Mouse (Mus musculus) ES-E14 (cell line): ENCODE measurements at regions not wholly inside any gene's neighbourhood (a gene's known extent, or its start where the extent isn't known, plus 50 kb on each side); places are given as distances from the start of the nearest gene placed in this dataset.

ENCODE experiments used
- DNase-seq: peaks from one replicate; pipeline ENCODE4 v3.0.0-alpha.2; 2013; ENCODE audit warnings: low read depth, low spot score
- H3K27ac ChIP-seq: 2 replicates; pipeline ENCODE4 v1.5.1; 2012; ENCODE audit warnings: low read depth, mild to moderate bottlenecking, low read length, moderate library complexity, mixed read lengths; ENCODE audit not compliant: poor library complexity, insufficient read depth, severe bottlenecking
- H3K36me3 ChIP-seq: 2 replicates; pipeline ENCODE4 v1.6.1; 2012; ENCODE audit warnings: mild to moderate bottlenecking, low read length, moderate library complexity, mixed read lengths; ENCODE audit not compliant: control insufficient read depth, poor library complexity, insufficient read depth, severe bottlenecking
- H3K4me1 ChIP-seq, 2 experiments: fragments of 150-350 bp in 1 of 2; sonication (generic) in 1 of 2; 2 replicates each; pipeline ENCODE4 v1.6.1; 2012; ENCODE audit warnings: low read length in 2 of 2, mild to moderate bottlenecking in 1 of 2, mixed read lengths in 1 of 2; ENCODE audit not compliant: control insufficient read depth in 2 of 2, insufficient read depth in 2 of 2, poor library complexity in 1 of 2
- H3K4me3 ChIP-seq, 2 experiments: fragments of 150-350 bp in 1 of 2; sonication (generic) in 1 of 2; 2 replicates each; pipeline ENCODE4 v1.5.1; 2012; ENCODE audit warnings: low read length in 2 of 2, low read depth in 1 of 2, mild to moderate bottlenecking in 1 of 2, mixed read lengths in 1 of 2; ENCODE audit not compliant: insufficient read depth in 1 of 2, poor library complexity in 1 of 2, severe bottlenecking in 1 of 2
- H3K9ac ChIP-seq: 2 replicates; pipeline ENCODE4 v1.6.1; 2012; ENCODE audit warnings: low read depth, mild to moderate bottlenecking, low read length, mixed read lengths; ENCODE audit not compliant: poor library complexity, insufficient read depth, severe bottlenecking
- H3K9me3 ChIP-seq: fragments of 150-350 bp; sonication (generic); 2 replicates; pipeline ENCODE4 v1.6.1; 2012; ENCODE audit warnings: low read depth, mild to moderate bottlenecking, low read length; ENCODE audit not compliant: control insufficient read depth, insufficient read depth
- CHD2 ChIP-seq: IDR thresholded peaks from 2 replicates; pipeline ENCODE4 v1.6.1; 2014; ENCODE audit warnings: mild to moderate bottlenecking, low read depth, low read length, inconsistent platforms
- HCFC1 ChIP-seq: IDR thresholded peaks from 2 replicates; pipeline ENCODE4 v1.6.1; 2012; ENCODE audit warnings: low read length, inconsistent platforms, borderline replicate concordance; ENCODE audit not compliant: insufficient read depth
- MAFK ChIP-seq: IDR thresholded peaks from 2 replicates; pipeline ENCODE4 v1.6.1; 2014; ENCODE audit warnings: mild to moderate bottlenecking, low read depth, low read length, inconsistent platforms; ENCODE audit not compliant: insufficient read depth
- ZC3H11A ChIP-seq: IDR thresholded peaks from 2 replicates; pipeline ENCODE4 v1.6.1; 2012; ENCODE audit warnings: low read depth, mild to moderate bottlenecking, inconsistent platforms, low read length, borderline replicate concordance
- ZNF384 ChIP-seq: IDR thresholded peaks from 2 replicates; pipeline ENCODE4 v1.6.1; 2012; ENCODE audit warnings: low read depth, low read length, inconsistent platforms
- in situ Hi-C, 2 experiments: fragments of 600-800 bp; cut with MboI; formaldehyde crosslinking; loops; one replicate each; pipeline ENCODE4 v1.15.1; 2025; ENCODE audit warnings: low sequenced_read_pairs in 2 of 2, inconsistent platforms in 1 of 2; ENCODE audit not compliant: unreplicated experiment in 2 of 2

- TF ChIP-seq HCFC1 = no peak
- TF ChIP-seq ZC3H11A = no peak
- no peak for TF ChIP-seq ZNF384
- no peak for TF ChIP-seq MAFK
- no peak for TF ChIP-seq CHD2
- Histone ChIP-seq H3K4me1 (peaks cover 1 to 3% of the 10 kb centered on the region in 2 experiments; a peak in 1 of 4 replicates), H3K36me3 (no peaks in the 10 kb centered on the region), H3K9me3 (no peaks in the 10 kb centered on the region), H3K9ac (no peak overlapping the region), H3K4me3 (no peak overlapping the region), H3K27ac (no peak overlapping the region)
- in situ Hi-C loops = no loop called here
- no peak for DNase-seq
Observed at GRCm38 (mm10) chr17:47114736-47115135, 104.4 kb upstream of the Ubr2 start.

- Histone ChIP-seq H3K9me3 (no peaks in the 10 kb centered on the region), H3K27ac (no peak overlapping the region), H3K4me1 (peaks cover 1 to 3% of the 10 kb centered on the region in 2 experiments; a peak in 1 of 4 replicates), H3K4me3 (no peak overlapping the region), H3K36me3 (no peaks in the 10 kb centered on the region), H3K9ac (no peak overlapping the region)
- TF ChIP-seq ZNF384 (no peak), ZC3H11A (no peak), HCFC1 (no peak), MAFK (no peak), CHD2 (no peak)
- DNase-seq = no peak
- in situ Hi-C loops = no loop called here
Observed at GRCm38 (mm10) chr17:47112556-47113225, 102.3 kb upstream of the Ubr2 start.

GRCm38 (mm10) chr17:47110836-47111235, 100.5 kb upstream of the Ubr2 start:
- in situ Hi-C loops = no loop called here
- no peak for DNase-seq
- H3K9ac ChIP-seq = no peak overlapping the region
- H3K9me3 ChIP-seq = no peaks in the 10 kb centered on the region
- no peaks in the 10 kb centered on the region for H3K36me3 ChIP-seq
- H3K27ac ChIP-seq = no peak overlapping the region
- TF ChIP-seq ZNF384 = no peak
- no peak for TF ChIP-seq ZC3H11A
- TF ChIP-seq MAFK = no peak
- no peak for TF ChIP-seq HCFC1
- TF ChIP-seq CHD2 = no peak
- peaks cover 1 to 3% of the 10 kb centered on the region in 2 experiments; a peak in 1 of 4 replicates for H3K4me1 ChIP-seq
- H3K4me3 ChIP-seq = no peak overlapping the region

GRCm38 (mm10) chr17:47104328-47104727, 94.0 kb upstream of the Ubr2 start:
- DNase-seq = no peak
- Histone ChIP-seq H3K9ac (no peak overlapping the region), H3K36me3 (no peaks in the 10 kb centered on the region), H3K4me1 (no peaks in the 10 kb centered on the region), H3K9me3 (no peaks in the 10 kb centered on the region), H3K27ac (no peak overlapping the region), H3K4me3 (no peak overlapping the region)
- in situ Hi-C loops = no loop called here
- TF ChIP-seq ZC3H11A (no peak), MAFK (no peak), HCFC1 (no peak), ZNF384 (no peak), CHD2 (no peak)

- TF ChIP-seq MAFK (no peak), ZC3H11A (no peak), HCFC1 (no peak), ZNF384 (no peak), CHD2 (no peak)
- Histone ChIP-seq H3K9me3 (no peaks in the 10 kb centered on the region), H3K9ac (no peak overlapping the region), H3K27ac (no peak overlapping the region), H3K4me3 (no peak overlapping the region), H3K4me1 (no peaks in the 10 kb centered on the region), H3K36me3 (no peaks in the 10 kb centered on the region)
- in situ Hi-C loops = no loop called here
- no peak for DNase-seq
Observed at GRCm38 (mm10) chr17:47095191-47095590, 84.8 kb upstream of the Ubr2 start.
